Mouse (Mus musculus) leukemia stem cell, adult 10-12 weeks (primary cell): ENCODE results near the gene Madd. TPM values are rescaled to one million over a fixed set of nuclear protein-coding genes. Genes with fewer than 3 reads are reported as not detected.

Experiments used
- polyA plus RNA-seq: library from polyadenylated mRNA; stranded (reverse); fragments of >175 nt; gene quantifications from 2 replicates; pipeline ENCODE4 v1.2.3, GENCODE M21; 2012; ENCODE audit warnings: low replicate concordance

Madd gene
- 5.4 and 8.6 TPM in 2 replicates for polyA plus RNA-seq

DNA sequence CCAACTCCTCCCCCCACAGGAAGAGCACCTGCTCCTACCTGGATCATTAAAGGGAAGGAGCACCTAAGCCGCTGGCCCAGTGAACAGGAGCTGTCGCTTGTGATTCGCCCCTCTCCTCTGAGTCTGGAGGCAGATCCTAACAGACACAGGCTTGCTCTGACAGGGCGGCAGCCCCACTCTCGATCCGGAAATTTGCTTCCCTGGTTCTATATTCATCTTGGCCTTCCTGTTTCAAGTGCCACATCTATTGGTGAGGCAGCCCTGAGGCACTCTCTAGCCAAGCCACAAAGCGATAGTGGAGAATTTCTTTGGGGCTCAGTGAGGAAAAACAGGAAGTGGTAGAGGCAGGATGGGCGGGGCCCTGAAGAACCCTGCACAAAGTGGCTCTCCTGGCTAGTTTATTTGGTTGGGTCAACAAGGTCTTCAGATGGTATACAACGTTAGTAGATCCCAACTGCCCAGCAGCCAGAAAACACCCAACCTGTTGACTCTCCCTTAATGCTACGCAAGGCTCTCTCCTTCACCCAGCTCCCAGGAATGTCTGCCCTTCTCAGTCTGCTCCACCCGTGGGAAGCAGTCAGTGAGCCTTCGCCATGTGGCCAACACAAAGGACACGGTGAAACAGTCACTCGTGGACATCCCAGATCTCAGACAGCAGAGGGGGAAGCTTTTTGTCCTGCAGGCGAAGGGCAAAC is at the start of gene Madd:
Madd (minus strand) TSS at position 127 of the 695 bp plus-strand sequence.

DNA sequence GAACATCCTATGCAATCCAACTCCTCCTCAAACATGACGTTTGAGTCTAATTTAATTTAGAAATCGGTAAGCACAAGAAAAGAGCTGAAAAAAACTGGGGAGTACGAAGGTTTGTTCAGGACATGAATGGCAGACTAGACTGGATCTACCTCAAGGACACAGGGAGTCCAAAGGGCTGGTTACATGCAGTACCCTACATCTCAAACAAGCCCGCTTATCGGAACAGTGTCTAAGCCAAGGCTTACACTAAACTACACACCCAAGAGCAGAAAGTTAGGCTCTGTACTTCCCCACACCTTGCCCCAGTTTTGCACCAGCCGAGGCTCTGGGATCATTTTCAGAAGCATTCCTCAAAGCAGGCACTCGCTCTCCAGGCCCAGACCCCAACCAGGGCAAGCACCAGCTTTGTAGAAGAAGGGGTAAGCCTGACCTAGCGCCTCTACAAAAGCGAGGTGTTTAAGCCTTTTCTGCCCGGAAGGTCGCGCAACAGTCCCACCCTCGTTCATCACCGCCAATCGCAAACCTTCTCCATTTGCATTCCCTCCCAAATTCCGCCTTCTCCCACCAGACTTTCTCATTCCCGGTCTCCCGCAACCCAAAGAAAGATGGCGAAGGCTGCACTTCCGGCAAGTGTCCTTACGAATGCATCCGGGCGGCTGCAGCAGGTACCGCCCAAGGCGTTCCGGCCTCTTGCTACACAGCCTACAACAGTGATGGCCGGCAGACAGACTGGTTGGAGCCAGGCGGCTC is 18.8 kb upstream of the Madd start, which contains the start of the genes Nr1h3 and Acp2:
Nr1h3 (minus strand) TSS at position 613 of the 750 bp plus-strand sequence.
Acp2 (plus strand) TSS at position 664 of the 750 bp plus-strand sequence.

DNA sequence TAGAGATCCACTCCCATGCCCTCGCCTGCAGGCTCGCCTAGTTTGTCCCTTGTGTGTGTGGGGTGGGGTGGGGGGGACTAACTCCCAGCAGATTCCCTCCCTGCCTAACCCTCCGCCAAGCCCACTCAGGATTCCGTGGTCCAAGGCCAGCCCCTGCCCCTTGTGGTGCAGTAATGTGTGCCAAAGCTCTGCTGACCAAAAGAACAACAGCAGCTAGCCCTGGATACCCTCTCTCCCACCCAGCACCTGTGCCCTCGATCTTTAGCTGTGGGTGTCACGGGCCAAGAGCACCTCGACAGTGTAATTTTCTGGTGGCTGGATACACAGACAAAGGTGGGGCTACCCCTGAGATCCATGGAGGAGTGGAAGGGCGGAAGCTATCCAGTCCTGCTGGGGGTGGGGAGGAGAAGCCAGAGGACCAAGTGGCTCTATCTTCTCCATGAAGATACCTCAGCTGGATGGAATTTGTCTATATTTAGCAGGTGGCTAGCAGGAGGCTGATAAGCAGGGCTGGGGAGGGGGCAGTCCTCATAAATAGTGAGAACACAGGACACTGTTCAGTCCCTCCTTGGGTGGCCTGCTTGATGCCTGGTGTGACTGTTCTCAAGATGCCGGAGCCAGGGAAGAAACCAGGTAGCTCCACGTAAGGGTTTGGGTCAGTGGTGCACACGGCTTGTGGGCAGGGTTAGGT is 65.9 kb downstream of the Madd start, which contains the start of gene Mybpc3:
Mybpc3 (plus strand) TSS at position 560 of the 691 bp plus-strand sequence.

Other genes with a start within 250 kb of the Madd start
- gene Celf1, start 243.5 kb downstream of the Madd start, polyA plus RNA-seq = 48.6 and 93.5 TPM in 2 replicates
- 0.19 and 0.36 TPM in 2 replicates for gene Rapsn, start 148.2 kb downstream of the Madd start, polyA plus RNA-seq
- 50.2 and 74.8 TPM in 2 replicates for gene Psmc3, start 129.8 kb downstream of the Madd start, polyA plus RNA-seq
- 13.6 and 25.4 TPM in 2 replicates for gene Slc39a13, start 113.4 kb downstream of the Madd start, polyA plus RNA-seq
- gene Spi1, start 101.4 kb downstream of the Madd start, polyA plus RNA-seq = 25.7 and 55.7 TPM in 2 replicates
- 0.06 and 0.17 TPM in 2 replicates for gene Mybpc3, start 65.7 kb downstream of the Madd start, polyA plus RNA-seq
- gene Nr1h3, start 19.0 kb upstream of the Madd start, polyA plus RNA-seq = 8.0 and 13.7 TPM in 2 replicates
- gene Acp2, start 19.0 kb upstream of the Madd start, polyA plus RNA-seq = 3.0 and 18.6 TPM in 2 replicates
- 0.79 and 0.96 TPM in 2 replicates for gene Ddb2, start 53.1 kb upstream of the Madd start, polyA plus RNA-seq
- gene Pacsin3, start 72.1 kb upstream of the Madd start, polyA plus RNA-seq = 0.63 and 3.1 TPM in 2 replicates
- gene Arfgap2, start 81.1 kb upstream of the Madd start, polyA plus RNA-seq = 7.9 and 37.0 TPM in 2 replicates